Mouse (Mus musculus): ENCODE data around the gene Flt4. TPM values are rescaled to one million over a fixed set of nuclear protein-coding genes. Genes with fewer than 3 reads are reported as not detected.

The Flt4 gene
- total and polyA plus RNA-seq, 3 experiments, result 0.08 to 0.13 TPM; not detected in 1

DNA sequence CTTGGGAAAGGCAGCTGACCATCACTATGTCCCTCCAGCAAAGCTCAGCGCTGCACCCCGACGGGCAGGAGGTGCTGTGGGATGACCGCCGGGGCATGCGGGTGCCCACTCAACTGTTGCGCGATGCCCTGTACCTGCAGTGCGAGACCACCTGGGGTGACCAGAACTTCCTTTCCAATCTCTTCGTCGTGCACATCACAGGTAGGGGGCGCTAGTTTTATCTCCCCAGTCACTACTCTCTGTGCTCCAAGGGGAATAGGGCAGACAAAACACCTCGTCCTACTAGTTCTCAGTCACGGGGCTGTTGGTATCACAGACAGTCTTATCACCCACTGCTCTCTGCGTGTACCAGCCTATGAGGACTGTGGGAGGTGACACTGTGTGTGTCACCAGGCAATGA lies 16.8 kb downstream of the Flt4 start:
- H3K4me3 ChIP-seq (ENCODE audit: control insufficient read depth in 1 of 2, insufficient read depth in 1 of 2, low read depth in 2 of 2, low read length in 2 of 2), result no peak overlapping the region
- H3K27ac ChIP-seq (ENCODE audit: control insufficient read depth, low read depth, low read length), result no peak overlapping the region
- H3K9me3 ChIP-seq (replicated peaks; ENCODE audit: insufficient read depth, low read length), result no peaks in the 10 kb centered on the region
- TF ChIP-seq CTCF (IDR thresholded peaks at IDR 0.05 in 2 of 3, conservative IDR thresholded peaks at IDR 0.05 in 1 of 3; ENCODE audit: control insufficient read depth in 1 of 3, insufficient read depth in 1 of 3, low read depth in 2 of 3, low read length in 3 of 3, poor library complexity in 1 of 3, severe bottlenecking in 1 of 3), result peak; percentile 43 to 54 (median 46); a peak in 5 of 6 replicates
- TF ChIP-seq KAT2A (conservative IDR thresholded peaks at IDR 0.05; ENCODE audit: low read depth, low read length), result no peak
- TF ChIP-seq ZKSCAN1 (IDR thresholded peaks at IDR 0.05; ENCODE audit: low read depth, low read length), result no peak
- TF ChIP-seq CHD1 (IDR thresholded peaks at IDR 0.05; ENCODE audit: low read depth, low read length), result no peak
- TF ChIP-seq SMC3 (IDR thresholded peaks at IDR 0.05; ENCODE audit: low read depth, low read length), result peak; percentile 11; the same call in 1 of the 2 replicates
- no peak for TF ChIP-seq MAX (IDR thresholded peaks at IDR 0.05; ENCODE audit: low read length)
- no peak for TF ChIP-seq ZC3H11A (IDR thresholded peaks at IDR 0.05; ENCODE audit: low read depth, low read length)
- TF ChIP-seq MAFK (IDR thresholded peaks at IDR 0.05; ENCODE audit: borderline replicate concordance, low read depth, low read length), result no peak
- DNase-seq (ENCODE audit: low read depth, low spot score), result peak; percentile 44
- H3K4me1 ChIP-seq (ENCODE audit: control insufficient read depth in 1 of 2, insufficient read depth in 2 of 2, low read length in 2 of 2), result no peaks in the 10 kb centered on the region
- H3K36me3 ChIP-seq (ENCODE audit: control insufficient read depth in 1 of 2, insufficient read depth in 2 of 2, low read length in 2 of 2), result no peaks in the 10 kb centered on the region
- no peak overlapping the region for H3K9ac ChIP-seq (ENCODE audit: control insufficient read depth, low read depth, low read length, poor library complexity, severe bottlenecking)
- peaks cover under 1 to 2% of the 10 kb centered on the region in 2 experiments; a peak in 3 of 4 replicates for H3K27me3 ChIP-seq (ENCODE audit: control insufficient read depth in 1 of 2, insufficient read depth in 2 of 2, low read length in 2 of 2)
- H3K79me2 ChIP-seq (ENCODE audit: control insufficient read depth, insufficient read depth, low read length, poor library complexity), result no peaks in the 10 kb centered on the region

DNA sequence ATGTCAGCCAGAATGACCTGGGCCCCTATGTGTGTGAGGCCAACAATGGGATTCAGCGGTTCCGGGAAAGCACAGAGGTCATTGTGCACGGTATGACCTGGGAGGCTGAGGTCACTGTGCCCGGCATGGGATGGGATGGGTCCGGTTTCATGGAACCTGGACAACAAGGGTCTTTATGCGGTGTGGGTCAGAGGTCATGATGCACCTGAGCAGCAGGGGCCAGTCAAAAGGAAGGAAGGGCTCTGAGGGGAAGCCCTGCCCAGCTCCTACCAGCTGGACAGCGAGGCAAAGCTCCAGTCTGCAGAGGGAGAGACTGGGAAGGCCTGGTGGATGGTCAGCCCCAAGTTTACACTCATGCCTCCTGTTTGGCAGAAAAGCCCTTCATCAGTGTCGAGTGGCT lies 17.7 kb downstream of the Flt4 start:
- Histone ChIP-seq H3K36me3 (ENCODE audit: control insufficient read depth in 1 of 2, insufficient read depth in 2 of 2, low read length in 2 of 2) (no peaks in the 10 kb centered on the region), H3K79me2 (ENCODE audit: control insufficient read depth, insufficient read depth, low read length, poor library complexity) (no peaks in the 10 kb centered on the region), H3K27ac (ENCODE audit: control insufficient read depth, low read depth, low read length) (no peak overlapping the region), H3K9ac (ENCODE audit: control insufficient read depth, low read depth, low read length, poor library complexity, severe bottlenecking) (no peak overlapping the region), H3K9me3 (replicated peaks; ENCODE audit: insufficient read depth, low read length) (no peaks in the 10 kb centered on the region), H3K4me1 (ENCODE audit: control insufficient read depth in 1 of 2, insufficient read depth in 2 of 2, low read length in 2 of 2) (0 out of 4 replicates have a peak, but pooled peaks cover 0 to under 1% of the 10 kb centered on the region in 2 experiments), H3K27me3 (ENCODE audit: control insufficient read depth in 1 of 2, insufficient read depth in 2 of 2, low read length in 2 of 2) (no peaks in the 10 kb centered on the region), H3K4me3 (ENCODE audit: control insufficient read depth in 1 of 2, insufficient read depth in 1 of 2, low read depth in 2 of 2, low read length in 2 of 2) (no peak overlapping the region)
- no peak for DNase-seq (ENCODE audit: low read depth, low spot score)
- TF ChIP-seq ZMIZ1 (IDR thresholded peaks at IDR 0.05; ENCODE audit: low read depth, low read length) (no peak), ZKSCAN1 (IDR thresholded peaks at IDR 0.05; ENCODE audit: low read depth, low read length) (no peak), MXI1 (IDR thresholded peaks at IDR 0.05; ENCODE audit: low read depth, low read length) (no peak), UBTF (IDR thresholded peaks at IDR 0.05; ENCODE audit: borderline replicate concordance, insufficient read depth, low read depth, low read length) (no peak), ZC3H11A (IDR thresholded peaks at IDR 0.05; ENCODE audit: low read depth, low read length) (no peak), CHD1 (IDR thresholded peaks at IDR 0.05; ENCODE audit: low read depth, low read length) (no peak), MAFK (IDR thresholded peaks at IDR 0.05; ENCODE audit: borderline replicate concordance, low read depth, low read length) (no peak), CTCF (IDR thresholded peaks at IDR 0.05 in 2 of 3, conservative IDR thresholded peaks at IDR 0.05 in 1 of 3; ENCODE audit: control insufficient read depth in 1 of 3, insufficient read depth in 1 of 3, low read depth in 2 of 3, low read length in 3 of 3, poor library complexity in 1 of 3, severe bottlenecking in 1 of 3) (no peak), TBP (IDR thresholded peaks at IDR 0.05; ENCODE audit: low read depth, low read length) (no peak), MAZ (IDR thresholded peaks at IDR 0.05; ENCODE audit: low read depth, low read length) (no peak), MEF2A (IDR thresholded peaks at IDR 0.05; ENCODE audit: extremely low read depth, insufficient replicate concordance, low read depth, low read length, poor library complexity, severe bottlenecking) (no peak), TAL1 (IDR thresholded peaks at IDR 0.05; ENCODE audit: low read length) (no peak), CHD2 (IDR thresholded peaks at IDR 0.05; ENCODE audit: low read length) (no peak), POLR2AphosphoS2 (IDR thresholded peaks at IDR 0.05; ENCODE audit: low read length) (no peak), ETS1 (IDR thresholded peaks at IDR 0.05; ENCODE audit: low read depth, low read length) (no peak), EP300 (IDR thresholded peaks at IDR 0.05; ENCODE audit: low read depth in 1 of 2, low read length in 2 of 2) (no peak), POLR2AphosphoS5 (IDR thresholded peaks at IDR 0.05; ENCODE audit: borderline replicate concordance, low read depth, low read length) (no peak), MYC (IDR thresholded peaks at IDR 0.05; ENCODE audit: low read depth, low read length) (no peak), USF2 (IDR thresholded peaks at IDR 0.05; ENCODE audit: borderline replicate concordance in 1 of 2, insufficient read depth in 1 of 2, low read depth in 1 of 2, low read length in 2 of 2) (no peak), GABPA (IDR thresholded peaks at IDR 0.05; ENCODE audit: low read depth, low read length) (no peak)

Data from MEL (cell line).